Mouse (Mus musculus): ENCODE measurements around the gene Mbd6. TPM values are rescaled to one million over a fixed set of nuclear protein-coding genes. Genes with fewer than 3 reads are reported as not detected.
A peak's percentile ranks its signal among the peaks of the same experiment; 100 is the strongest.
"Not testable (repeated sequence)": the region's sequence is repeated elsewhere in the genome, so short reads cannot be mapped to it uniquely, and the experiment has no call there.

The Mbd6 gene
- total RNA-seq, 4 experiments from 2014 or later, result 17.6 to 25.5 (median 19.5) TPM

GRCm38 (mm10) chr10:127312858-127313257 lies 24.0 kb upstream of the Mbd6 start:
- DNase-seq (ENCODE audit: low spot score), result no peak

- DNase-seq (ENCODE audit: low spot score), result peak; percentile 89
Measured at GRCm38 (mm10) chr10:127312356-127312676, 23.5 kb upstream of the Mbd6 start.

DNA sequence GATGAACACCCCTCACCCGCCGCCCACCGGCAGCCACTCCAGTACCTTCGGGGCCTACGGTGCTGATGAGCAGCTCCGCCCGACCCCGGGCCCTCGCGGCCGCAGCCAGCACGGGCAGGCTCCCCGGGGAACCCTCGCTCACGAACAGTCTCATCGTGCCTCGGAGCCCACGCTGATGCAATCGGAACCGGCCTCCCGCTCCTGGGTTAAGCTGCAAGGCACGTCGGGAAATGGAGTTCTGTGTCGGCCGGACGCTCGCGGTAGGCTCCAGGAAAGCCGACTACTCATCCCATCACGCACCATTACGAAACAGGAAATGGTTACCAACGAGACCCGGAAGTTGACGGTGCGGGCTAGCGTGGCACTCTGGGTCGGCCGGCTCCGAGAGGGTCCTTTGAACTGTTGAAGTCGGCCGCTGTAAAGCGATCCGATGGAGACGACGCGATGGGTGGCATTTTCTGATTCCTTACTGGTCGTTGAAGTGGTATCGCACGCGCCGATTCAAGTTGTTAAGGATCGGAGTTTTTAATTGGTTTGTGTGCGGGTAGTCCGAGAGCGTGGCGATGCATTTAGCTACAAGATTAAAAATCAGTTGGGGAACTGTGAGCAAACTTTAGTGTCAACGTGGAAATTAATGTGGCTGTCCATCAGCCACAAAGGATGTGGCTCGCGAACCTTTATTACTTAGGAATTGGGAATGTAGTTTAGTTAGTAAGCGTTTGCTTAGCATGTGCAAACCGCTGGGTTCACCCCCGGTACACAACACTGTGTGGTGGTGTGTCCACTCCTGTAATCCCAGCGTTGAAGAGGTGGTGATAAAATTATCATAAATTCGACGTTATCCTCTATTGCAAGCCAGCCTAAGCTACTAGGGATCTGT lies 22.9 kb upstream of the Mbd6 start, which contains the start of gene Mars:
Gene Mars, minus strand, starts transcription at position 311 of the 880 bp plus-strand sequence.
- peak; percentile 99 for DNase-seq (ENCODE audit: low spot score)

DNA sequence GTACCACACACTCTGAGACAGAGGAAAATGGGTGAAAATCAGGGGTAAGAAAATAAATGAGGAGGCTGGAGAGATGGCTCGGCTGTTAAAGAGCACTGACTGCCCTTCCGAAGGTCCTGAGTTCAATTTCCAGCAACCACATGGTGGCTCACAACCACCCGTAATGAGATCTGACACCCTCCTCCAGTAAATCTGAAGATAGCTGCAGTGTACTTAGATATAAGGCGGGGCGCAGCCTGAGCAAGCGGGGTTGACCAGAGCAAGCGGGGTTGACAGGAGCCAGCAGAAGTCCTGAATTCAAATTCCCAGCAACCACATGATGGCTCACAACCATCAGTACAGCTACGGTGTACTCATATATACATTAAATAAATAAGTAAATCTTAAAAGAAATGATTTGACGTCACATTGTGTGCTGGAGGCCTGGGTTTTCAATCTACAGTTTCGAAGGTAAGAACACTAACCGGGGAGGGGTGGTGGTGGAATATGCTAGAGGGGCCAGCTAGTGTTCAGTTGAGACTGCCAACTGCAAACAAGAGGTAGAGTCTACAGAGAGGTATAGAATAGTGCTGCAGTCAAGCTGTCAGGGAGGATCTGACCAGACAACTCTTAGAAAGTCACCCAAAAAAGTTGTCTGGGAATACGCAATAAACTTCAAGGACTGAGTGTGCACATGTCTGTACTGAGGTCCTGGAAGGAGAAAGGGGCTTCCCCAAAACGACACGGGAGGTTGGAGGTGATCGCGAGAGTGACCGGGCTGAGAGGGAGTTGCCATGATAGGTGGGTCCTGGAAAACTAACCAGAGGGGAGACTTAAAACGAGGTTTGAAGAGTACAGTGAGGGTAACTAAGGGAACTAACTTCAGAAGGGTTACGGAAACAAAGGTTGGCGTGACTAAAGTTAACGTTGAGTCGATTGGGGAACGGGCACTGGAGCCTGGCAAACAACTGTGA lies 22.0 kb upstream of the Mbd6 start:
- DNase-seq (ENCODE audit: low spot score), result no peak

DNA sequence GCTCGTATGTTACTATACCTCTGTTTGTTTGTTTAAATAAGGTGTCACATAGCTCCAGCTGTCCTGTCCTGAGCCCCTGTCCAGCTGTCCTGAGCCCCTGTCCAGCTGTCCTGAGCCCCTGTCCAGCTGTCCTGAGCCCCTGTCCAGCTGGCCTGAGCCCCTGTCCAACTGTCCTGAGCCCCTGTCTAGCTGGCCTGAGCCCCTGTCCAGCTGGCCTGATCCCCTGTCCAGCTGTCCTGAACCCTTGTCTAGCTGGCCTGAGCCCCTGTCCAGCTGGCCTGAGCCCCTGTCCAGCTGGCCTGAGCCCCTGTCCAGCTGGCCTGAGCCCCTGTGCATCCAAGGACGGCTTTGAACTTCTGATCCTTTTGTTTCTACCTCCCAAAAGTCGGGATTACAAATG lies 20.3 kb upstream of the Mbd6 start:
- not testable (repeated sequence) for DNase-seq (ENCODE audit: low spot score)

DNA sequence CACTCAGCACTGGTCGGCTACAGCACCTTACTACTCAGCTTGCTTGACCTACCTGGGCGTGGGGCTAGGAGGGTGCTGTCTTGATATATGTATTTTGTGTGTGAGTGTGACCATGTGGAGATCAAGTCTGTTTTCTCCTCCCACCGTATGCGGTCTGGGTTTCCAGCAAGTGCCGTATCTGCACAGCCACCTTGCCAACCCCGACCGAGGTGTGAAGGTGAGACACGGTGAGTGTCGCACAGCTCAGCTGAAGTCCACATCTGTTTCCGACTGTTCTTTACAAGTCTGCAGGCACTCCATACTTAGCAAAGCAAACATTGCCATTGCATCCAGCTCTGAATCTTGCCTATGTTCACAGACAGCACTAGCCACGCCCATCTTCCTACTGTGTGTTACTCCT lies 14.3 kb upstream of the Mbd6 start:
- DNase-seq (ENCODE audit: low spot score), result no peak

DNA sequence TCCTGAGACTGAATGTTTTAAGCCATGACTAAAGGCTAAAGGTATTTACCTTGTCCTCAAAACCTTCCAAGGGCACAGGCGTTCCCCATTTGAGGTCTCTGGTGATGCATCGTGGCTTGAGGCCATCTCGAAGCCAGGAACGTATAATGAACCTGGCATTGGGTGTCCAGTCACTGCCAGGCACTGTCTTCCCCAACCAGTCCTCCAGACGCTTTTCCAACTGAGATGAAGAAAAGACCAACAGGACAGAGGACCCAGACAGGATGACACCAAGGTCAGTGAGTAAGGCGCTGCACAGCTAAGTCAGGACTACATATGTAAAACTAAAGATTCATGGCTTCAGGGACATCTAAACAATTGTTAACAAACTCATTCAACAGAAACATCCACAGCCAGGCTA lies 11.5 kb upstream of the Mbd6 start:
- no peak for DNase-seq (ENCODE audit: low spot score)

GRCm38 (mm10) chr10:127297015-127297871 lies 8.4 kb upstream of the Mbd6 start:
- no peak for DNase-seq (ENCODE audit: low spot score)

DNA sequence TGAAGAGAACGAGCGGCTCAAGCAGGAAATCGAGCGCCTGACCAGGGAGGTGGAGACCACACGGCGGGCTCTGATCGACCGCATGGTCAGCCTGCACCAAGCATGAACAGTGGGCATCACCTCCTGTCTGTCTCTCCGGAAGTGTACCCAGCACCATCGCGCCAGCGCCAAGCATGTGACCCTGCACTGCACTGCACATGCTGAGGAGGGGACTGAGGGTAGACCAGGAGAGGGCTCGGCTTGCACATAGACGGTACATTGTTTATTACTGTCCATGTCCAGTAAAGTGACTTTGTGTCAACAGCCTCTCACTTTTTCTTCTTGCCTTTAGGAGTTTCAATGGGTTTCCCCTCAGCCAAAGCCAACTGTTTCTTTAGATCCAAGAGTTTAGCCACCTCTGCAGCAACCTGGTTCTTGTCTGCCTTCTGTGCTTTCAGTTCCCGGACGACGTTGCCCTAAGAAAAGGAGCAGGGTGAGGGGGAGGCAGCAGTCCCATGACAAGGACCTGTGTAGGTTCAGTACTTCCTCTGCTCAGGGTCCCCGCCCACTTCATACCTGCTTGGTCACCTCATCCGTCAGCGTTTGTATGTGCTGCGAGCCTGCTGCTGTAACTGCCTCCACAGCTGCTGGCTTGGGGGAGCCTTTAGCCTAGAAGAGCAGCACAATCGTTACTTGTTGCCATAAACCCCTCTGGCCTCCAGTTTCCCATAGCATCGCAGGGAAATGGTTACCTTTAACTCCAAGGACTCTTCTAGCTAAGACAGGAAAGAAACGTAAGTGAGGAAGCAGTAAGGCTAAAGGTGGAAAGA lies 7.4 kb upstream of the Mbd6 start:
- DNase-seq (ENCODE audit: low spot score), result no peak

DNA sequence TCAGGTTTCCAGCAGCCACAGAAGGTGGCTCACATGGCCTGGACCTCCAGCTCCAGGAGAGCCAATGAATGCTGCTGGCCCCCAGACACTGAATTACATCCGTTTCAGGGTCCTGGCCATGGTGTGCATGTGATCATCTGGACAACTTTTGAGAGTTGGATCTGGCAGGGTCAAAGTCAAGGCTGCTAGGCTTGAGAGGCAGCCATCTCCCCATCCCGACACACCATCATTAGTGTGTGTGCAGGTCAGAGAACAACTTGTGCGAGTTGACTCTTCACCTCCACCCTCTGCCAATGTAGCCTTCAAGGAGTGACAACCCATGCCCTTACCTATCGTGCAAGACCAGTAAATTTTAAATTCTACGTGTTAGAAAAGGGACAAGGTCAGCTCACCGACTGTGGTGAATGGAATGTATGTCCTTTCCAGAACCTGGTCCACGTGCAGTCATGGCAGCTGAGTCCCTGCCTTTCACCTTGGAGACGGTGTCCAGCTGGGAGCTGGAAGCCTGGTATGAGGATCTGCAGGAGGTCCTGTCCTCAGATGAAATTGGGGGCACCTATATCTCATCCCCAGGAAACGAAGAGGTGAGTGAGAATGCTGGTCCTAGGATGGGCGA lies 6.2 kb upstream of the Mbd6 start:
- DNase-seq (ENCODE audit: low spot score), result no peak

- no peak for DNase-seq (ENCODE audit: low spot score)
Measured at GRCm38 (mm10) chr10:127293590-127294113, 4.8 kb upstream of the Mbd6 start.

DNA sequence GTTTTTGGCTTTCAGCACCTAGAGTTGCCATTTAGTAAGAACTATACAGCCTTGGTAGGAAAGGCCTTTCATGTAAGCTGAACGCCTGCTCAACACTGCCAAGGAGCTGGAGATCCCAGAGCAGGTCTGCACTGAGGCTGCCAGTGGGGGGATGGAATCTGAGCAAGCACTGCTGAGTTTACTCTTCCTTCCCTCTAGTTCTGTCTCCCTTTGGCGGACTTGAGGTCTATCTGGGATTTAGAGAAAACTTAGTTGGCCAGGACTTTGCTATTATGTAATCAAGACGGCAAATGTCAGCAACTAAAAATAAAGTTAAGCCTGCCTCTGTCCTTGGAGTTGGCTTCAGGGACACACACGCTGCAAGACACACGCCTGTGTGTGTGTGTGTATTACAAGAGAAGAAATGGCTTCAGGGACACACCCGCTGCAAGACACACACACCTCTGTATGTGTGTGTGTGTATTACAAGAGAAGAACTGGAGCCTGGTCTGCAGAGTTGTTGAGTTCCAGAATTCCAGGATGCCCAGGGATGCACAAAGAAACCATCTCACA lies 4.2 kb upstream of the Mbd6 start:
- DNase-seq (ENCODE audit: low spot score), result peak; percentile 76

- no peak for DNase-seq (ENCODE audit: low spot score)
Measured at GRCm38 (mm10) chr10:127291881-127292638, 3.2 kb upstream of the Mbd6 start.

DNA sequence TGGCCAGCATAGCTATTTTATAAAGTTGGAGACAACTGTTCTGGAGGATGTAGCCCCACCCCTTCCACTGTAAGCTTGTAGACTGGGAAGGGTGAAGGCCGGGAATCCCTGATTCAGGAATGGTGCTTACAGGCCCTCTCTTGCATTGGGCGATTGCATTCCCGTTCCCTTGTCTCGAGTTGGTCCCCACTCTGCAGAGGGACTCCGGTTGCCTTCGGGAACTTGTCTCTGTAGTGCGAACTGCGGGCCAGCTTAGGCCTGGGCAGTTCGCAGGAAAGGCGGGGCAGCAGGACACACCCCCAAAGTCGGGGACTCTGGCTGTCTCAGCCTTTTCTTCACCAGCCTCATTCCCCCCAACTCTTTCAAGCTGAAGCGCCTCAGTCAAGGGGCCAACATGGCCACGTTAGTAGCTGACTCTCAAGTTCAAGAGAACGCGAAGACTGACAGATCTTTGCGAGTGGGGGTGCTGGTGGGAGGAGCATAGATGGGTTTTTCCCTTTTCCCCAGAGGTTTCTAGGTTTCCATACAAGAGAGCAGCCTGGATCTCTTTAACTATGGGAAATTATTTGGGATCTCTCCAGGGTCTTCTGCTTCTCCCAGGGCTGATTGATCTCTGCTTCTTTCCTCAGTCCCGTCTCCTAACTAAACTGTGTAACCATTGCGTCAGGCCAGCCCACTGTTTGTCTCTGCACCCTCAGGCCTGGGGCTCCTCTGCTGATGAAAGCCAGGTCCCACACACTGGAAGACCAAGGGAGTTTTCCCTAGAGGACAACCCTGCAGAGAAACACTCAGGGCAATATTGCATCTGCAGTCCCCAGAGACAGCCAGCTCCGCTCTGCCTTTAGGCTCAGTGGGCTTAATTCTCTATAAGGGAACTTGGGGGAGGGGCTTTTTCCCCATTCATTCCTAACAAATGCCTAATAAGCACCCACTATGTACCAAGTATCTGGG lies 2.4 kb upstream of the Mbd6 start:
- no peak for DNase-seq (ENCODE audit: low spot score)

- DNase-seq (ENCODE audit: low spot score), result peak; percentile 100
Measured at GRCm38 (mm10) chr10:127290307-127290929, 1.6 kb upstream of the Mbd6 start.

GRCm38 (mm10) chr10:127289573-127290191 lies 864 bp upstream of the Mbd6 start:
- peak; percentile 79 for DNase-seq (ENCODE audit: low spot score)

GRCm38 (mm10) chr10:127288328-127288799 lies 454 bp downstream of the Mbd6 start:
- no peak for DNase-seq (ENCODE audit: low spot score)

Data from heart, adult 8-10 months (tissue).